Mouse (Mus musculus): ENCODE measurements around the gene Gramd4.

Gene Gramd4

GRCm38 (mm10) chr15:86057413-86057812 is at the start of gene Gramd4:
Gramd4 (plus strand) TSS chr15:86057695.
- DNase-seq (ENCODE audit: low spot score) = no peak

GRCm38 (mm10) chr15:86013130-86013529 is 44.4 kb upstream of the Gramd4 start:
- DNase-seq (ENCODE audit: low spot score) = peak; percentile 41

- peak; percentile 39 for DNase-seq (ENCODE audit: low spot score)
Observed at GRCm38 (mm10) chr15:86013656-86014055, 43.8 kb upstream of the Gramd4 start.

GRCm38 (mm10) chr15:86015026-86015425 is 42.5 kb upstream of the Gramd4 start:
- no peak for DNase-seq (ENCODE audit: low spot score)

GRCm38 (mm10) chr15:86015860-86016541 is 41.5 kb upstream of the Gramd4 start:
- DNase-seq (ENCODE audit: low spot score) = no peak

- no peak for DNase-seq (ENCODE audit: low spot score)
Observed at GRCm38 (mm10) chr15:86017336-86017735, 40.2 kb upstream of the Gramd4 start.

- DNase-seq (ENCODE audit: low spot score) = no peak
Observed at GRCm38 (mm10) chr15:86018753-86019512, 38.6 kb upstream of the Gramd4 start.

GRCm38 (mm10) chr15:86020008-86020407 is 37.5 kb upstream of the Gramd4 start:
- no peak for DNase-seq (ENCODE audit: low spot score)

- DNase-seq (ENCODE audit: low spot score) = no peak
Observed at GRCm38 (mm10) chr15:86021301-86021700, 36.2 kb upstream of the Gramd4 start.

- DNase-seq (ENCODE audit: low spot score) = no peak
Observed at GRCm38 (mm10) chr15:86021971-86022370, 35.5 kb upstream of the Gramd4 start.

- DNase-seq (ENCODE audit: low spot score) = no peak
Observed at GRCm38 (mm10) chr15:86027871-86028270, 29.6 kb upstream of the Gramd4 start.

GRCm38 (mm10) chr15:86029981-86030380 is 27.5 kb upstream of the Gramd4 start:
- DNase-seq (ENCODE audit: low spot score) = no peak

- peak; percentile 78 for DNase-seq (ENCODE audit: low spot score)
Observed at GRCm38 (mm10) chr15:86032811-86033190, 24.7 kb upstream of the Gramd4 start.

GRCm38 (mm10) chr15:86033191-86033841 is 24.2 kb upstream of the Gramd4 start, which contains the start of gene Celsr1:
Celsr1 (minus strand) TSS chr15:86033777.
- DNase-seq (ENCODE audit: low spot score) = peak; percentile 64

- DNase-seq (ENCODE audit: low spot score) = peak; percentile 90
Observed at GRCm38 (mm10) chr15:86034021-86034523, 23.4 kb upstream of the Gramd4 start.

GRCm38 (mm10) chr15:86034781-86035360 is 22.6 kb upstream of the Gramd4 start:
- DNase-seq (ENCODE audit: low spot score) = peak; percentile 40

GRCm38 (mm10) chr15:86035913-86036312 is 21.6 kb upstream of the Gramd4 start:
- DNase-seq (ENCODE audit: low spot score) = no peak

GRCm38 (mm10) chr15:86038802-86039201 is 18.7 kb upstream of the Gramd4 start:
- peak; percentile 86 for DNase-seq (ENCODE audit: low spot score)

- DNase-seq (ENCODE audit: low spot score) = no peak
Observed at GRCm38 (mm10) chr15:86041421-86041820, 16.1 kb upstream of the Gramd4 start.

- no peak for DNase-seq (ENCODE audit: low spot score)
Observed at GRCm38 (mm10) chr15:86042364-86042763, 15.1 kb upstream of the Gramd4 start.

GRCm38 (mm10) chr15:86049510-86049909 is 8.0 kb upstream of the Gramd4 start:
- no peak for DNase-seq (ENCODE audit: low spot score)

- no peak for DNase-seq (ENCODE audit: low spot score)
Observed at GRCm38 (mm10) chr15:86050170-86050743, 7.2 kb upstream of the Gramd4 start.

Measured in embryo, embryonic 10.5 days (tissue).